Mouse (Mus musculus): ENCODE data around the gene Irf4. TPM values are rescaled to one million over a fixed set of nuclear protein-coding genes. Genes with fewer than 3 reads are reported as not detected.

The Irf4 gene
- polyA plus RNA-seq, 1 experiment: not detected

- no peak overlapping the region for H3K27ac ChIP-seq (ENCODE audit: insufficient read depth, low read length)
- no peak for TF ChIP-seq POLR2A (IDR thresholded peaks at IDR 0.05; ENCODE audit: insufficient read depth, low read length)
- no peak for TF ChIP-seq CTCF (IDR thresholded peaks at IDR 0.05; ENCODE audit: low read depth, low read length)
- no peak for TF ChIP-seq EP300 (IDR thresholded peaks at IDR 0.05; ENCODE audit: insufficient read depth, low read depth, low read length)
- H3K36me3 ChIP-seq (ENCODE audit: control insufficient read depth, insufficient read depth, low read length, poor library complexity, severe bottlenecking): no peaks in the 10 kb centered on the region
- no peaks in the 10 kb centered on the region; the same call in 1 of the 2 replicates for H3K27me3 ChIP-seq (ENCODE audit: control insufficient read depth, insufficient read depth, low read length, poor library complexity, severe bottlenecking)
- no peak overlapping the region for H3K4me3 ChIP-seq (ENCODE audit: low read depth, low read length)
- H3K4me1 ChIP-seq (ENCODE audit: control insufficient read depth, insufficient read depth, low read length): no peaks in the 10 kb centered on the region
- no peaks in the 10 kb centered on the region for H3K9me3 ChIP-seq (replicated peaks; ENCODE audit: control insufficient read depth, insufficient read depth, low read length, poor library complexity, severe bottlenecking)
- H3K9ac ChIP-seq (ENCODE audit: low read depth, poor library complexity, severe bottlenecking): no peak overlapping the region
Observed at GRCm38 (mm10) chr13:30767477-30768127, 18.6 kb downstream of the Irf4 start.

- Histone ChIP-seq H3K4me1 (ENCODE audit: control insufficient read depth, insufficient read depth, low read length) (no peaks in the 10 kb centered on the region), H3K9ac (ENCODE audit: low read depth, poor library complexity, severe bottlenecking) (no peak overlapping the region), H3K27me3 (ENCODE audit: control insufficient read depth, insufficient read depth, low read length, poor library complexity, severe bottlenecking) (no peaks in the 10 kb centered on the region), H3K36me3 (ENCODE audit: control insufficient read depth, insufficient read depth, low read length, poor library complexity, severe bottlenecking) (no peaks in the 10 kb centered on the region), H3K9me3 (replicated peaks; ENCODE audit: control insufficient read depth, insufficient read depth, low read length, poor library complexity, severe bottlenecking) (no peaks in the 10 kb centered on the region), H3K4me3 (ENCODE audit: low read depth, low read length) (no peak overlapping the region), H3K27ac (ENCODE audit: insufficient read depth, low read length) (no peak overlapping the region)
- TF ChIP-seq POLR2A (IDR thresholded peaks at IDR 0.05; ENCODE audit: insufficient read depth, low read length): no peak
- TF ChIP-seq CTCF (IDR thresholded peaks at IDR 0.05; ENCODE audit: low read depth, low read length): no peak
- no peak for TF ChIP-seq EP300 (IDR thresholded peaks at IDR 0.05; ENCODE audit: insufficient read depth, low read depth, low read length)
Observed at GRCm38 (mm10) chr13:30776021-30776420, 27.0 kb downstream of the Irf4 start.

GRCm38 (mm10) chr13:30777678-30778179, 28.7 kb downstream of the Irf4 start:
- peaks cover 2% of the 10 kb centered on the region for H3K4me1 ChIP-seq (ENCODE audit: control insufficient read depth, insufficient read depth, low read length)
- no peak overlapping the region for H3K4me3 ChIP-seq (ENCODE audit: low read depth, low read length)
- H3K9ac ChIP-seq (ENCODE audit: low read depth, poor library complexity, severe bottlenecking): no peak overlapping the region
- no peaks in the 10 kb centered on the region for H3K27me3 ChIP-seq (ENCODE audit: control insufficient read depth, insufficient read depth, low read length, poor library complexity, severe bottlenecking)
- H3K9me3 ChIP-seq (replicated peaks; ENCODE audit: control insufficient read depth, insufficient read depth, low read length, poor library complexity, severe bottlenecking): no peaks in the 10 kb centered on the region
- TF ChIP-seq EP300 (IDR thresholded peaks at IDR 0.05; ENCODE audit: insufficient read depth, low read depth, low read length) (no peak), CTCF (IDR thresholded peaks at IDR 0.05; ENCODE audit: low read depth, low read length) (no peak), POLR2A (IDR thresholded peaks at IDR 0.05; ENCODE audit: insufficient read depth, low read length) (no peak)
- H3K27ac ChIP-seq (ENCODE audit: insufficient read depth, low read length): no peak overlapping the region
- H3K36me3 ChIP-seq (ENCODE audit: control insufficient read depth, insufficient read depth, low read length, poor library complexity, severe bottlenecking): no peaks in the 10 kb centered on the region

- TF ChIP-seq CTCF (IDR thresholded peaks at IDR 0.05; ENCODE audit: low read depth, low read length) (no peak), EP300 (IDR thresholded peaks at IDR 0.05; ENCODE audit: insufficient read depth, low read depth, low read length) (no peak), POLR2A (IDR thresholded peaks at IDR 0.05; ENCODE audit: insufficient read depth, low read length) (no peak)
Observed at GRCm38 (mm10) chr13:30781905-30782304, 32.9 kb downstream of the Irf4 start.

GRCm38 (mm10) chr13:30782419-30782818, 33.4 kb downstream of the Irf4 start:
- no peak overlapping the region for H3K4me3 ChIP-seq (ENCODE audit: low read depth, low read length)
- no peaks in the 10 kb centered on the region for H3K9me3 ChIP-seq (replicated peaks; ENCODE audit: control insufficient read depth, insufficient read depth, low read length, poor library complexity, severe bottlenecking)
- no peaks in the 10 kb centered on the region for H3K36me3 ChIP-seq (ENCODE audit: control insufficient read depth, insufficient read depth, low read length, poor library complexity, severe bottlenecking)
- no peak overlapping the region for H3K9ac ChIP-seq (ENCODE audit: low read depth, poor library complexity, severe bottlenecking)
- H3K27me3 ChIP-seq (ENCODE audit: control insufficient read depth, insufficient read depth, low read length, poor library complexity, severe bottlenecking): no peaks in the 10 kb centered on the region
- peaks cover 4% of the 10 kb centered on the region for H3K4me1 ChIP-seq (ENCODE audit: control insufficient read depth, insufficient read depth, low read length)
- H3K27ac ChIP-seq (ENCODE audit: insufficient read depth, low read length): no peak overlapping the region
- TF ChIP-seq EP300 (IDR thresholded peaks at IDR 0.05; ENCODE audit: insufficient read depth, low read depth, low read length): no peak
- TF ChIP-seq CTCF (IDR thresholded peaks at IDR 0.05; ENCODE audit: low read depth, low read length): no peak
- no peak for TF ChIP-seq POLR2A (IDR thresholded peaks at IDR 0.05; ENCODE audit: insufficient read depth, low read length)

More at GRCm38 (mm10) chr13:30781905-30782304, 32.9 kb downstream of the Irf4 start:
- Histone ChIP-seq H3K36me3 (ENCODE audit: control insufficient read depth, insufficient read depth, low read length, poor library complexity, severe bottlenecking) (no peaks in the 10 kb centered on the region), H3K9me3 (replicated peaks; ENCODE audit: control insufficient read depth, insufficient read depth, low read length, poor library complexity, severe bottlenecking) (no peaks in the 10 kb centered on the region), H3K27me3 (ENCODE audit: control insufficient read depth, insufficient read depth, low read length, poor library complexity, severe bottlenecking) (no peaks in the 10 kb centered on the region), H3K27ac (ENCODE audit: insufficient read depth, low read length) (no peak overlapping the region), H3K4me3 (ENCODE audit: low read depth, low read length) (no peak overlapping the region), H3K4me1 (ENCODE audit: control insufficient read depth, insufficient read depth, low read length) (peaks cover 4% of the 10 kb centered on the region), H3K9ac (ENCODE audit: low read depth, poor library complexity, severe bottlenecking) (no peak overlapping the region)

GRCm38 (mm10) chr13:30785423-30786040, 36.5 kb downstream of the Irf4 start:
- H3K4me1 ChIP-seq (ENCODE audit: control insufficient read depth, insufficient read depth, low read length): peaks cover 4% of the 10 kb centered on the region
- H3K4me3 ChIP-seq (ENCODE audit: low read depth, low read length): no peak overlapping the region
- TF ChIP-seq EP300 (IDR thresholded peaks at IDR 0.05; ENCODE audit: insufficient read depth, low read depth, low read length) (no peak), POLR2A (IDR thresholded peaks at IDR 0.05; ENCODE audit: insufficient read depth, low read length) (no peak), CTCF (IDR thresholded peaks at IDR 0.05; ENCODE audit: low read depth, low read length) (no peak)
- no peak overlapping the region for H3K27ac ChIP-seq (ENCODE audit: insufficient read depth, low read length)
- no peaks in the 10 kb centered on the region for H3K27me3 ChIP-seq (ENCODE audit: control insufficient read depth, insufficient read depth, low read length, poor library complexity, severe bottlenecking)
- H3K9me3 ChIP-seq (replicated peaks; ENCODE audit: control insufficient read depth, insufficient read depth, low read length, poor library complexity, severe bottlenecking): no peaks in the 10 kb centered on the region
- H3K36me3 ChIP-seq (ENCODE audit: control insufficient read depth, insufficient read depth, low read length, poor library complexity, severe bottlenecking): no peaks in the 10 kb centered on the region
- H3K9ac ChIP-seq (ENCODE audit: low read depth, poor library complexity, severe bottlenecking): no peak overlapping the region

Measured in ES-Bruce4 (cell line).